Mouse (Mus musculus) thymus, adult 2 months (tissue): ENCODE data around the gene Map4. TPM values are rescaled to one million over a fixed set of nuclear protein-coding genes. Genes with fewer than 3 reads are reported as not detected.

Source experiments
- DNase-seq: peaks from one replicate; pipeline ENCODE4 v3.0.0; 2021
- H3K27ac ChIP-seq: fragments of 200-500 bp; 2 replicates; pipeline ENCODE4 v1.5.1; 2012; ENCODE audit warnings: low read length, control low read depth; ENCODE audit not compliant: control insufficient read depth, insufficient read depth
- H3K27me3 ChIP-seq: fragments of 200-500 bp; 2 replicates; pipeline ENCODE4 v1.6.1; 2012; ENCODE audit warnings: mild to moderate bottlenecking, low read length, moderate library complexity, mixed read lengths; ENCODE audit not compliant: control insufficient read depth, insufficient read depth
- H3K36me3 ChIP-seq: fragments of 200-500 bp; 2 replicates; pipeline ENCODE4 v1.6.1; 2012; ENCODE audit warnings: mild to moderate bottlenecking, low read length, moderate library complexity; ENCODE audit not compliant: control insufficient read depth, insufficient read depth
- H3K4me1 ChIP-seq: fragments of 200-500 bp; replicated peaks from 2 replicates; pipeline ENCODE4 v1.6.1; 2012; ENCODE audit warnings: low read length; ENCODE audit not compliant: control insufficient read depth, insufficient read depth
- H3K4me3 ChIP-seq: fragments of 200-500 bp; 2 replicates; pipeline ENCODE4 v1.5.1; 2012; ENCODE audit warnings: mild to moderate bottlenecking, low read length, control low read depth, moderate library complexity; ENCODE audit not compliant: control insufficient read depth, insufficient read depth
- CTCF ChIP-seq: fragments of 200-500 bp; IDR thresholded peaks from 2 replicates; pipeline ENCODE4 v1.5.1; 2012; ENCODE audit warnings: mild to moderate bottlenecking, control low read depth, low read length, moderate library complexity, borderline replicate concordance; ENCODE audit not compliant: control insufficient read depth, poor library complexity, insufficient read depth; ENCODE audit errors: extremely low read depth
- POLR2A ChIP-seq: fragments of 200-500 bp; IDR thresholded peaks from 2 replicates; pipeline ENCODE4 v1.6.1; 2012; ENCODE audit warnings: mild to moderate bottlenecking, low read length, control low read depth, moderate library complexity; ENCODE audit not compliant: control insufficient read depth, poor library complexity, insufficient read depth; ENCODE audit errors: extremely low read depth
- WGBS: fragments of 180-500 bp; shearing (Covaris S2); methylation state at CpG from one replicate; pipeline ENCODE4 v1.1.7; 2018; 5-methylcytosine and 5-hydroxymethylcytosine counted together
- polyA plus RNA-seq: library from polyadenylated mRNA; depleted of rRNA; stranded (reverse); fragments of >200 nt; gene quantifications from 2 replicates; pipeline ENCODE4 v1.2.3, GENCODE M21; 2012

Map4 gene
- polyA plus RNA-seq, 1 experiment, result 463 TPM

DNA sequence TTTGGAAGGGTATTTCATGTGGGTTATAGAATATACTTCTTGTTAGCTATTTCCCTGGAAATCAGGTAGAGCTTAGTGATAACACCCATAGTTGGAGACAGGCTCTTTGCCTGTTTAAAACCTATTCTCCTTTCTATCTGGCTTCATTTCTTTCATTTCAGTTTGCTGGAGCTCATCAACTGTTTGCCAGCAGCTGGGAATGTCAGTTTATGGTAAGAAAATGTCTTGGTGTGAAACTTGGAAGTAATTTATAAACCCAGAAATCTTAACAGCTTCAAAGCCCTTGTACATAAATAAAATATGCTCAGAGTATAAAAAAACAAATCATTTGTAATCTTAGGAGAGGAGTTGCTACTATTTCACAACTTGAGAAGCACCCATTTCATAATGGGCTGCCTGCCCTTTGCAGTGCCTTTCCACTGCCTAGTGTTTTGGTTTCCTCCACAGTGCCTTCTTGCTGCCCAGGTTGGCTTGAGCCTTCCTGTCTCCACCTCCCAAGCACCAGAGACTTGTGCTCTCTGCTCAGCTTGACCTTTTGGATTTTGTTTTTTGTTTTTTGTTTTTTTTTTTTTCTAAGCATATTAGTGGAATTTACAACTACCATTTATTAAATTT is 114.6 kb downstream of the Map4 start:
- H3K27ac ChIP-seq, result no peak overlapping the region
- no peaks in the 10 kb centered on the region for H3K4me1 ChIP-seq
- DNase-seq, result no peak
- TF ChIP-seq POLR2A (no peak), CTCF (no peak)
- H3K36me3 ChIP-seq, result no peaks in the 10 kb centered on the region
- no peak overlapping the region for H3K4me3 ChIP-seq
- H3K27me3 ChIP-seq, result no peaks in the 10 kb centered on the region

DNA sequence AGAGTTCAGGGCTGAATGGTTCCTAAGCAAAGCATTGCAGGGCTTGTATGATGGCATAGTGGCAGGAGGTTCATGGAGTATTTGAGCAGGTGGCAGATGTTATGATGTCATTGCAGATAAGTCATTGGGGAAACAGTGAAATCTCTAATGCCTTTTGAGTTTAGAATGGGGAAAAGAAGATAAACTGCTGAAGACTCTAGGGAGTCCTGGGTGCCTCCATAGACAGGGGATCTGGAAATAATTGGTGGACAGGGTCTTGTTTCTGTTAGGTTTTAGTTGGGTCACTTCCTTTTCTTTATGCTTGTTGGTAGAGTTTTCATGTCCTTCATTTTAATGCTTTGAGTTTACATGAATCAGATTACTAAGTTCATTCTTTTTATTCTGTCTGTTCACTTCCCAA is 116.0 kb downstream of the Map4 start:
- Histone ChIP-seq H3K4me3 (no peak overlapping the region), H3K4me1 (no peaks in the 10 kb centered on the region), H3K27ac (no peak overlapping the region), H3K27me3 (no peaks in the 10 kb centered on the region), H3K36me3 (no peaks in the 10 kb centered on the region)
- TF ChIP-seq CTCF (no peak), POLR2A (no peak)
- no peak for DNase-seq

DNA sequence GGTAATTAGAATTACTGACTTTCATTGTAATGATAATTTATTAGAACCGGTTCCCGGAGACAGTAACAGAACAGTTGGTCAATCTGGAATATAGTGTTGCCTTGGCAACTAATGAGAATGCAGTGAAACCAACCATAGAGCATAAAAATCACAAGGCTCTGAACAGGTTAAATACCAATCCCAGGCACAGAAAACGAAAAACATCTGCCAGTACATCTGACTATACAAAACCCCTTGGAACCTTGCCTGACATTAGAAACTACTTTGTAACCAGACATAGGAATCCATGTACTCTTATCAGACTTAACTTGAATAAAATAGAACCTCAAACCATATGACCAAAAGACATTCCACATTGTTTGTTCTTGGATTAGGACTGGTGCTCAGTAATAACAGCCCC is 116.6 kb downstream of the Map4 start:
- H3K36me3 ChIP-seq, result no peaks in the 10 kb centered on the region
- no peak overlapping the region for H3K27ac ChIP-seq
- no peak overlapping the region for H3K4me3 ChIP-seq
- WGBS, result 91% methylated on average over 3 of the region's 3 CpGs
- H3K27me3 ChIP-seq, result no peaks in the 10 kb centered on the region
- no peaks in the 10 kb centered on the region for H3K4me1 ChIP-seq
- no peak for DNase-seq
- TF ChIP-seq POLR2A (no peak), CTCF (no peak)

DNA sequence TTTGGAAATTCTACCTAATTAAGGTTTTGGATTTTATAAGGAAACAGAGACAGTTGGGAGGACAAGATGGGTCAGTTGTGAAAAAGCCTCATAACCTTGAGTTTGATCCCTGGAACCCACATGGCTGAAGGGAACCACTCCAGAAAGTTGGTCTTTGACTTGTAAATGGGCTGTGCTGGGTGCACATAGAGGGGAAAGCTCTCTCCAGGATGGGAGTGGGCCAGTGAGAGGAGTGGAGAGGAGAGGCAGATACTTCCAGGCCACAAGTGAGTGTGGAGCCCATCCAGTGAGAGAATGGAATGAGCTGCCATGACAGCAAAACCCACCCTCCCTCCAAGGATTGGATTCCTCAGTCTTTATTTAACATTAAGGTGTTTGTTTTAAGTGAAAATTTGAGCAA is 119.9 kb downstream of the Map4 start:
- Histone ChIP-seq H3K27ac (no peak overlapping the region), H3K4me1 (no peaks in the 10 kb centered on the region), H3K36me3 (no peaks in the 10 kb centered on the region), H3K27me3 (no peaks in the 10 kb centered on the region), H3K4me3 (no peak overlapping the region)
- DNase-seq, result no peak
- TF ChIP-seq CTCF, result no peak
- TF ChIP-seq POLR2A, result no peak

DNA sequence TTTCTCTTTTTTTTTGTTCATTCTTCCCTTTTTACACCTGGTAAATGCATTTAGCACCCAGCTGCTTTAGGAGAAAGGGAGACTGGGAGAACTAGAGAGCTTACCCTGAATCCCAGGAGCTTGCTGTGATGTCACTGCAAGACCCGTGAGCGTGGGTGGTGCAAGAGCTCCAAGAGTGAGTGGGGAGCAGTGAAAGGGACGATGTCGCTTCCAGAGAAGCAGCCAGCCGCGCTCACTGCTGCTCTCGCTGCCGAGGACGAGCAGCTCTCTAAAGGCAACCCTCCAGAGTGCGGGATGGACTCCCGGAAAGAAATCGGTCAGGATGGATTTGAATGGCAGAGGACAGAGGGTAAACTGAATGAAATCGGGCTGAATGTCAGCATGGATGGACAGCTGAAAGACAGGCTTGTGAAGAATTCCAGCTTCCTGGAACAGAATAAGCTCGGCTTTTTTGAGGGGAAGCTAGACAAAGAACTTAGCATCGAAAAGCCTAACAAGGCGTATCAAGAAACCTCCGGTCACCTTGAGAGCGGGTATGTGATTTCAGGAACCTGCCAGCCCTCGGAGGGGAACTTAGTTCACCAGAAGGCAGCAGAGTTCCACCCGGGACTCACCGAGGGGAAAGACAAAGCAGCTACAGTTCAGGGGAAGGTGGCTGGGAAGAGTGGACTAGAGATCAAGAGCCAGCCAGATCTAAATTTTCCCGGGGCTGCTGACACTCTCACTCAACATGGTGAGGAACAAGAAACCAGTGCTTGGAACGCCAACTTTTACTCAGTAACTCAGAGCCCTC is 120.8 kb downstream of the Map4 start:
- WGBS, result 95% methylated on average over 23 of the region's 23 CpGs
- Histone ChIP-seq H3K4me1 (no peaks in the 10 kb centered on the region), H3K27me3 (no peaks in the 10 kb centered on the region), H3K27ac (no peak overlapping the region), H3K4me3 (no peak overlapping the region), H3K36me3 (no peaks in the 10 kb centered on the region)
- no peak for DNase-seq
- no peak for TF ChIP-seq POLR2A
- TF ChIP-seq CTCF, result no peak

DNA sequence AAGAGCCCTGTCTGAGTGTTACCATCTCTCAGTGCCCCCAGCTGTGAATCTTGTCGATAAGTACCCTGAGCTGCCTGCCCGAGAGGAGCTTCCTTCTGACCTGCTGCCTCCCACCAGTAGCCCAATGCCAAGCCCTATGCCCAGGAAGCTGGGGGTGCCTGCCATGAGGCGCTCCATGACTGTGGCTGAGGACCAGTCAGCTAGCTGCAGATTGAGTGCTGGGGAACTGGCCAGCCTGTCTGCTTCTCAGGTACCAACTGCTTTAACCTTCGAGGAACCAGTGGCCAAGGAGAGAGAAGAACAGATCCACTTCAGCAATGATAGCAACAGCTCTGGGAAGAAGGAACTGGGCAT is 121.7 kb downstream of the Map4 start:
- Histone ChIP-seq H3K4me1 (0 out of 2 replicates have a peak, but pooled peaks cover 4% of the 10 kb centered on the region), H3K27me3 (no peaks in the 10 kb centered on the region), H3K4me3 (no peak overlapping the region), H3K27ac (no peak overlapping the region), H3K36me3 (no peaks in the 10 kb centered on the region)
- TF ChIP-seq POLR2A, result no peak
- no peak for TF ChIP-seq CTCF
- WGBS, result 95% methylated on average over 4 of the region's 4 CpGs
- no peak for DNase-seq
